Mouse (Mus musculus) retina, adult 2 months (tissue): ENCODE measurements at regions not wholly inside any gene's neighbourhood (a gene's known extent, or its start where the extent isn't known, plus 50 kb on each side); places are given as distances from the start of the nearest gene placed in this dataset.
"Not testable (repeated sequence)": the region's sequence is repeated elsewhere in the genome, so short reads cannot be mapped to it uniquely, and the experiment has no call there.

ENCODE experiments used
- DNase-seq: peaks from one replicate; pipeline ENCODE4 v3.0.0-alpha.2; 2012; ENCODE audit warnings: low read depth, low spot score

- no peak for DNase-seq
Observed at GRCm38 (mm10) chr8:96586129-96586528, 697.8 kb upstream of the Got2 start.

GRCm38 (mm10) chr8:96552512-96552911, 664.2 kb upstream of the Got2 start:
- no peak for DNase-seq

GRCm38 (mm10) chr8:96550408-96550807, 662.1 kb upstream of the Got2 start:
- no peak for DNase-seq

- no peak for DNase-seq
Observed at GRCm38 (mm10) chr8:96548663-96549062, 660.3 kb upstream of the Got2 start.

GRCm38 (mm10) chr8:96548187-96548586, 659.8 kb upstream of the Got2 start:
- DNase-seq: no peak

GRCm38 (mm10) chr8:96542215-96542614, 653.9 kb upstream of the Got2 start:
- no peak for DNase-seq

GRCm38 (mm10) chr8:96498854-96499253, 610.5 kb upstream of the Got2 start:
- DNase-seq: no peak

- no peak for DNase-seq
Observed at GRCm38 (mm10) chr8:96495406-96495805, 607.1 kb upstream of the Got2 start.

GRCm38 (mm10) chr8:96489804-96490203, 601.5 kb upstream of the Got2 start:
- DNase-seq: no peak

GRCm38 (mm10) chr8:96488741-96489453, 600.5 kb upstream of the Got2 start:
- DNase-seq: no peak

GRCm38 (mm10) chr8:96455915-96456314, 567.6 kb upstream of the Got2 start:
- DNase-seq: no peak

GRCm38 (mm10) chr8:96455336-96455735, 567.0 kb upstream of the Got2 start:
- no peak for DNase-seq

- no peak for DNase-seq
Observed at GRCm38 (mm10) chr8:96429708-96430107, 541.4 kb upstream of the Got2 start.

GRCm38 (mm10) chr8:96426900-96427299, 538.6 kb upstream of the Got2 start:
- DNase-seq: no peak

GRCm38 (mm10) chr8:96409601-96410000, 521.3 kb upstream of the Got2 start:
- DNase-seq: no peak

- DNase-seq: no peak
Observed at GRCm38 (mm10) chr8:96404549-96405145, 516.3 kb upstream of the Got2 start.

- no peak for DNase-seq
Observed at GRCm38 (mm10) chr8:96403669-96404068, 515.3 kb upstream of the Got2 start.

GRCm38 (mm10) chr8:96399381-96399780, 511.0 kb upstream of the Got2 start:
- not testable (repeated sequence) for DNase-seq

GRCm38 (mm10) chr8:96393024-96393423, 504.7 kb upstream of the Got2 start:
- DNase-seq: no peak

- no peak for DNase-seq
Observed at GRCm38 (mm10) chr8:96389251-96389650, 500.9 kb upstream of the Got2 start.

- no peak for DNase-seq
Observed at GRCm38 (mm10) chr8:96370500-96370899, 482.2 kb upstream of the Got2 start.

- no peak for DNase-seq
Observed at GRCm38 (mm10) chr8:96362853-96363445, 474.6 kb upstream of the Got2 start.

GRCm38 (mm10) chr8:96350531-96351069, 462.3 kb upstream of the Got2 start:
- no peak for DNase-seq
